Mouse (Mus musculus): ENCODE measurements around the gene Spn. TPM values are rescaled to one million over a fixed set of nuclear protein-coding genes. Genes with fewer than 3 reads are reported as not detected.
"Not testable (repeated sequence)": the region's sequence is repeated elsewhere in the genome, so short reads cannot be mapped to it uniquely, and the experiment has no call there.

Gene Spn
- polyA plus RNA-seq (2015; fragmentation: Nextera tagmentation; extraction: Ambion mirVana): 0.32 and 0.37 TPM in 2 replicates

DNA sequence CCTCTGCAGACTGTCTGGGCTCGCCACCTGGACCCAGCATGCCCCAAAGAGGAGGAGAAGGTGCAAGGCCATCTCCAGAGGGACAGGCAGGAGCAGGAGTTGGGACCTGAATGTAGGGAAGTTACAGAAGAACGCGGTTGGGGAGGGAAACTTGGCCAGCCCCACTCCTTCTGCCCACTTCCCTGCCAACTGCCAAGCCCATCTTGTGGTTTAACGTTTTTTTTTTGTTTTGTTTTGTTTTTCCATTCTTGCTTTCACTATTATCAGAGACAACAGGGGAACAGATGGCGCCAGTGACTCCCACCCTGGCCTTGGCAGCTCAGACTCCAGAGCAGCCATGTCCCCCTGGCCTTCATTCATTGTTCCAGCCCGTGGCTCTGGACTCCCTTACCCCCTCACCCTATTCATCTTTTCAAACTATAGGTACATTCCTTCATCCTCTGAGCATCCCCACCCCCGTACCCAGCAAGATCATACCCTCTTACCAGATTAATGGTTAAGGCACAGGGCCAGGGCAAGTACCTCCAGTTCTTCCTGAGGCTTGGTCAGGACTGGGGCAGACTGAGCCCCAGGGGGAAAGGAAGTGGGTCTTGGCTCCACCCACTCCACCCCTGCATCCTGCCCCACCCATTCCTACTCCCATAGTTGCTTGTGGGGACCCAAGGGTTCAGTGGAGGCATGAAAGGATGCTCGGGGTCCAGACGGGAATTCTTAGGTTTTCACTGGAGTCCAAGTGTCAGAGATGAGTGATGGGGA lies at the start of gene Spn:
TSS of gene Spn (minus strand) at position 562 of the 756 bp plus-strand sequence.
- H3K4me2 ChIP-seq: no peak within 1 kb of the TSS
- no peak within 1 kb of the TSS for H3K4me3 ChIP-seq (replicated peaks)
- 65% methylated on average over 9 of the region's 9 CpGs for WGBS
- no peaks in the 10 kb centered on the region for H3K36me3 ChIP-seq
- no peak within 1 kb of the TSS for H3K9ac ChIP-seq
- no peak within 1 kb of the TSS for H3K27ac ChIP-seq
- no peaks in the 10 kb centered on the region for H3K27me3 ChIP-seq
- H3K4me1 ChIP-seq: peaks cover 6% of the 10 kb centered on the region
- no peaks in the 10 kb centered on the region for H3K9me3 ChIP-seq (replicated peaks)
- no peak for ATAC-seq (replicated peaks; ENCODE audit: low FRiP score)

DNA sequence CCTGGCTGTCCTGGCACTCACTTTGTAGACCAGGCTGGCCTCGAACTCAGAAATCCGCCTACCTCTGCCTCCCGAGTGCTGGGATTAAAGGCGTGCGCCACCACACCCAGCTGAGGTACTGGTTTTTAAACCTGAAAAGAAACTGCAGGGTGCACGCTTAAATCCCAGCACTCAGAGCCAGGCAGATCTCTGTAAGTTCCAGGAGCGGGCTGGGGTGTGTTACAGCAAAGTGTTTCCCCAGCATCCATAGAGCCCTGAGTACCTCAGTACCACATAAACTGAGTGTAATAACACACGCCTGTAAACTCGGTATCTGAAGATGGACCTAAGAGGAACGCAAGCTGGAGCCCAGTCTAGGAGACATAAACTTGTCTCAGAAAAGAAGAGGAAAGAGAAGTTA lies 49.7 kb upstream of the Spn start:
- Histone ChIP-seq H3K4me3 (replicated peaks) (no peak overlapping the region), H3K9me3 (replicated peaks) (no peaks in the 10 kb centered on the region), H3K4me1 (no peaks in the 10 kb centered on the region; the same call in 1 of the 2 replicates), H3K9ac (no peak overlapping the region), H3K36me3 (peaks cover 14% of the 10 kb centered on the region), H3K27me3 (no peaks in the 10 kb centered on the region), H3K4me2 (no peak overlapping the region), H3K27ac (no peak overlapping the region)
- WGBS: 79% methylated on average over 10 of the region's 10 CpGs
- no peak for ATAC-seq (replicated peaks; ENCODE audit: low FRiP score)

DNA sequence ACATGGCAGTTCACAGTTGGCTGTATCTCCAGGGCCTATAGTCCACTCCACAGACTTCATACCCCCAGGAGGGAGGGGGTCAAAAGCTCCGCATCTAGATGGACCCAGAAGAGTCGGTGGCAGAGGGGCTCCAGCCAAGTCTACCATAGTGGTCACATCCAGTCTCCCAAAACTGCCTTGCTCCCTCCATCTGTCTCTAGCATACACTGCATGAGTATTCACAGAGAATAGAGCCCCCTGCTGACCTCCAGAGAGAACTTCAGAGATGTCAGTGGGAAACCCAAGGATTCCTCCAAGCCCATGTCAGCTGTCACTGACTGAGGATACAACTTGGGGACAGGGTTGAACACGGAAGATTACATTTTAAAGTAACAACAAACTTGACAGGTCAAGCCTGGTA lies 48.0 kb upstream of the Spn start:
- 74% methylated on average over 3 of the region's 3 CpGs for WGBS
- H3K9me3 ChIP-seq (replicated peaks): no peaks in the 10 kb centered on the region
- no peak overlapping the region for H3K27ac ChIP-seq
- 0 out of 2 replicates have a peak, but pooled peaks have one; percentile 22 for ATAC-seq (replicated peaks; ENCODE audit: low FRiP score)
- no peaks in the 10 kb centered on the region; the same call in 1 of the 2 replicates for H3K4me1 ChIP-seq
- H3K36me3 ChIP-seq: no peaks in the 10 kb centered on the region
- H3K4me2 ChIP-seq: no peak overlapping the region
- no peaks in the 10 kb centered on the region for H3K27me3 ChIP-seq
- no peak overlapping the region for H3K9ac ChIP-seq
- H3K4me3 ChIP-seq (replicated peaks): no peak overlapping the region

DNA sequence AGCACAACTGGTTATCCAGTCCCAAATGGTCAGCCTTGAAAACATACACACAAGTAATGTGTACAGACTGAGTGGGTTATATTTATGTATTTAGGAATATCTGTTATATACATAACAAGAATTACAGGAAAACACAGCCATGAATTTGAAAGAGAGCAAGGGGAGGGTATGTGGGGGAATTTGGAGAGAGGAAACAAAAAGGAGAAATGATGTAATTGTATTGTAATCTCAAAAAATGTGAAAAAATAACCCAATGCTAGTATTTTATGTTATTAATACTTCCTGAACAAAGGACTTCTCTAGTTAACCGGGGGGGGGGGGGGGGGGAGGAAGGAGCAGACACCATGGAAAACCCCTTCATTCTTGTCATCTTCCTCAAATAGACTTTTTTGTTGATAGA lies 47.1 kb upstream of the Spn start:
- ATAC-seq (replicated peaks; ENCODE audit: low FRiP score): no peak
- no peak overlapping the region for H3K4me2 ChIP-seq
- H3K4me3 ChIP-seq (replicated peaks): no peak overlapping the region
- H3K9ac ChIP-seq: no peak overlapping the region
- H3K27me3 ChIP-seq: no peaks in the 10 kb centered on the region
- WGBS: 69% methylated on average over 1 of the region's 1 CpGs
- no peaks in the 10 kb centered on the region for H3K9me3 ChIP-seq (replicated peaks)
- H3K27ac ChIP-seq: no peak overlapping the region
- no peaks in the 10 kb centered on the region for H3K36me3 ChIP-seq
- H3K4me1 ChIP-seq: no peaks in the 10 kb centered on the region; the same call in 1 of the 2 replicates

DNA sequence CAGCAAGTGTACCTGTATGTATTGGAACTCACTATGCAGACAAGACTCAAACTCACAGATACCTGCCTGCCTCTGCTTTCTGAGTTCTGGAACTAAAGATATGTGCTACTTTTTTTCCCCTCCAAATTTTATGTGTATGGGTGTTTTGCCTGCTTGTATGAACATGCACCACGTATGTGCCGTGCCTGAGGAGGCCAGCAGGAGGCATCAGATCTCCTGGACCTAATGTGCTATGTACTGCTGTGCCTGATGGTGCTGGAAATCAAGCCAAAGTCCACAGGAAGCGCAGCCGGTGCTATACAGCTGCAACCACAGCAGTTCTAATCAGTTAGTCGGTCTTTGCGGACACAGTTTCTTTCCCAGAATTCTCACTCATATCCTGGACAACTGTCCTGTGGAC lies 46.2 kb upstream of the Spn start:
- Histone ChIP-seq H3K27ac (no peak overlapping the region), H3K36me3 (no peaks in the 10 kb centered on the region), H3K4me1 (no peaks in the 10 kb centered on the region; the same call in 1 of the 2 replicates), H3K4me2 (no peak overlapping the region), H3K4me3 (replicated peaks) (no peak overlapping the region), H3K9ac (no peak overlapping the region), H3K9me3 (replicated peaks) (no peaks in the 10 kb centered on the region), H3K27me3 (no peaks in the 10 kb centered on the region)
- WGBS: 81% methylated on average over 6 of the region's 6 CpGs
- no peak for ATAC-seq (replicated peaks; ENCODE audit: low FRiP score)

DNA sequence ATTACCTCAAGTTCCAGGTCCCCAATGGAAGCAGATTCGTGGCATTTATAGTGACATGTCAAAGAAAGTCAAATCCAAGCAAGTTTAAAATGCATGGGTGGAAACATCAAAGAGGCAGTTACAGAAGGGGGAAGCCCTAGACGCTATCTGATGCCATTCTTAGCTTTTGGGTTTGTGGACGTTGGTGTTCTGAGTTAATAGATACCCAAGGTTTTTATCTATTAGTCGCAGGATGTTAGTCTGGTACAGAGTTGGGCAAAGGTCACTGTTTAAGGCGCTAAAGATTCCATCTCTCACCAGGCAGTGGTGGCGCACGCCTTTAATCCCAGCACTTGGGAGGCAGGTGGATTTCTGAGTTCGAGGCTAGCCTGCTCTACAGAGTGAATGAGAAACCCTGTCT lies 45.7 kb upstream of the Spn start:
- ATAC-seq (replicated peaks; ENCODE audit: low FRiP score): no peak

DNA sequence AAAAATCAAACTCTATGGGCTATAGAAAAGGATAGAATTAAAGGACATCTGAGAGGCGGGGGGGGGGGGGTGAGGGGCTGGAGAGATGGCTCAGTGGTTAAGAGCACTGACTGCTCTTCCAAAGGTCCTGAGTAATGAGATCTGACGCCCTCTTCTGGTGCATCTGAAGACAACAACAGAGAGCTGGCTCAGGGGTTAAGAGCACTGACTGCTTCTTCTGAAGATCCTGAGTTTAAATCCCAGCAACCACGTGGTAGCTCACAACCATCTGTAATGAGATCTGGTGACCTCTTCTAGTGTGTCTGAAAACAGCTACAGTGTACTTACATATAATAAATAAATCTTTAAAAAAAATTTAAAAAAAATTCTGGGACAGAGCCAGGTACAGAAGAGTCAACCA lies 44.1 kb upstream of the Spn start:
- not testable (repeated sequence) for H3K4me3 ChIP-seq (replicated peaks); ATAC-seq (replicated peaks; ENCODE audit: low FRiP score); H3K9ac ChIP-seq; H3K27me3 ChIP-seq; H3K4me2 ChIP-seq; H3K9me3 ChIP-seq (replicated peaks); H3K36me3 ChIP-seq; H3K27ac ChIP-seq; H3K4me1 ChIP-seq
- 35% methylated on average over 3 of the region's 3 CpGs for WGBS

More for the DNA sequence above, 45.7 kb upstream of the Spn start:
- Histone ChIP-seq H3K9ac (no peak overlapping the region), H3K9me3 (replicated peaks) (no peaks in the 10 kb centered on the region), H3K4me2 (no peak overlapping the region), H3K27me3 (no peaks in the 10 kb centered on the region), H3K4me1 (no peaks in the 10 kb centered on the region; the same call in 1 of the 2 replicates), H3K36me3 (no peaks in the 10 kb centered on the region), H3K4me3 (replicated peaks) (no peak overlapping the region), H3K27ac (no peak overlapping the region)
- 66% methylated on average over 8 of the region's 8 CpGs for WGBS

DNA sequence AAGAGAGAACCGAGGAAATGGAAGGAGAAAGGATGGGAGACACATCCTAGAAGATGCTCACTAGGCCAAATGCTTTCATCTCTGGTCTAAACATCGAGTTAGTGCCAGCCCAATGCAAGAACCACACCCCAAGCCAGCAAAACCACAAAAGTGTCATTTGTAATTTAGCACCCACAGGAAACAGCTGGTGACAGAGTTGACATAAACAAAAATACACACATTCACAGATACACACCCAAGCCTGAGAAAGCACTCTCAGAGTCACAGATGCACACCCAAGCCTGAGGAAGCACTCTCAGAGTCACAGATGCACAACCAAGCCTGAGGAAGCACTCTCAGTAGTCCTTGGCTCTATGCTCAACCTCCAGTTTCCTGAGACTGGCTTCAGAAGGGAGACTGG lies 43.2 kb upstream of the Spn start:
- H3K4me2 ChIP-seq: no peak overlapping the region
- WGBS: 67% methylated on average over 2 of the region's 2 CpGs
- no peak overlapping the region for H3K9ac ChIP-seq
- H3K4me3 ChIP-seq (replicated peaks): no peak overlapping the region
- H3K4me1 ChIP-seq: no peaks in the 10 kb centered on the region; the same call in 1 of the 2 replicates
- no peaks in the 10 kb centered on the region for H3K9me3 ChIP-seq (replicated peaks)
- H3K36me3 ChIP-seq: no peaks in the 10 kb centered on the region
- no peak for ATAC-seq (replicated peaks; ENCODE audit: low FRiP score)
- H3K27me3 ChIP-seq: no peaks in the 10 kb centered on the region
- no peak overlapping the region for H3K27ac ChIP-seq

DNA sequence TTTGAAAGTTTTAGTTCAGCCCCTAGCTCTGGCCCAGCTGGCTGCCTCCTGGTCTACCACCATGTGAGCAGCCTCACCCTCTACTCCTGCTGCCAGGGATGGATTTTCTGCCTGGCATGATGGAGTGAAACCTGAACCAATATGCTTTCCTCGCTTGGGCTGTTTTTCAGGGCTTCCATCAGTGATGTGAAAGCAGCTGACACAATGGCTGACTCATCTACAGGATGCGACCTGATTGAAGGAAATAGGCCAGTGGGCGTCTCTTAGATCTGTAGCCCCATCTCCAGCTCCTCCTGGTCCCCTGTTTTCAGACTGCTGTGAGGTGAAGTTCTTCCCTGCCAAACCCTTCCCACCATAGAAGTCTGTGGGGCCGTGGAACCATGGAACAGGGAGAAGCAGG lies 39.3 kb upstream of the Spn start:
- Histone ChIP-seq H3K4me2 (no peak overlapping the region), H3K4me3 (replicated peaks) (no peak overlapping the region), H3K27me3 (no peaks in the 10 kb centered on the region), H3K9me3 (replicated peaks) (peaks cover 4% of the 10 kb centered on the region; the same call in 1 of the 2 replicates), H3K4me1 (no peaks in the 10 kb centered on the region), H3K27ac (no peak overlapping the region), H3K9ac (no peak overlapping the region), H3K36me3 (no peaks in the 10 kb centered on the region)
- no peak for ATAC-seq (replicated peaks; ENCODE audit: low FRiP score)
- 69% methylated on average over 4 of the region's 4 CpGs for WGBS

DNA sequence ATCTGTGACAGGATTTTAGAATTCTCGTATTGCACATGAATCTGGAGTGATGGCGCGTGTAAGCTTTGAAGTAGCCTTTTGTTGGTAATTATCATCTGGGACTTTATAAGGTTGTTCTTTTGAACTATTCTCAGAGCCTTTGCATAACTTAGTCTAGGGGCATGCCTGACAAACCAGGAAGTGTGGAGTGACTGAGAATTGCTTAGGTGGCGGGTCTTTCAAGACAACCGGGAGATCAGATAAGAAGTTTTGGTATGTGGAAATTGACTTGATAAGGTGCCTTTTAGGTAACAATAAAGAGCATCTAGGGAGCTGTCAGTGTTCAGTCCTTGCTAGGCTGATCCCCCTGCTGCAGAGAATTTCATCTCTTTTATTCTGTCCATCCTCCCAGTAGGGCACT lies 28.9 kb upstream of the Spn start:
- no peak overlapping the region for H3K9ac ChIP-seq
- H3K4me1 ChIP-seq: no peaks in the 10 kb centered on the region
- H3K9me3 ChIP-seq (replicated peaks): no peaks in the 10 kb centered on the region
- H3K4me3 ChIP-seq (replicated peaks): no peak overlapping the region
- H3K36me3 ChIP-seq: no peaks in the 10 kb centered on the region
- 83% methylated on average over 5 of the region's 5 CpGs for WGBS
- H3K27me3 ChIP-seq: no peaks in the 10 kb centered on the region
- no peak for ATAC-seq (replicated peaks; ENCODE audit: low FRiP score)
- H3K27ac ChIP-seq: no peak overlapping the region
- H3K4me2 ChIP-seq: no peak overlapping the region

DNA sequence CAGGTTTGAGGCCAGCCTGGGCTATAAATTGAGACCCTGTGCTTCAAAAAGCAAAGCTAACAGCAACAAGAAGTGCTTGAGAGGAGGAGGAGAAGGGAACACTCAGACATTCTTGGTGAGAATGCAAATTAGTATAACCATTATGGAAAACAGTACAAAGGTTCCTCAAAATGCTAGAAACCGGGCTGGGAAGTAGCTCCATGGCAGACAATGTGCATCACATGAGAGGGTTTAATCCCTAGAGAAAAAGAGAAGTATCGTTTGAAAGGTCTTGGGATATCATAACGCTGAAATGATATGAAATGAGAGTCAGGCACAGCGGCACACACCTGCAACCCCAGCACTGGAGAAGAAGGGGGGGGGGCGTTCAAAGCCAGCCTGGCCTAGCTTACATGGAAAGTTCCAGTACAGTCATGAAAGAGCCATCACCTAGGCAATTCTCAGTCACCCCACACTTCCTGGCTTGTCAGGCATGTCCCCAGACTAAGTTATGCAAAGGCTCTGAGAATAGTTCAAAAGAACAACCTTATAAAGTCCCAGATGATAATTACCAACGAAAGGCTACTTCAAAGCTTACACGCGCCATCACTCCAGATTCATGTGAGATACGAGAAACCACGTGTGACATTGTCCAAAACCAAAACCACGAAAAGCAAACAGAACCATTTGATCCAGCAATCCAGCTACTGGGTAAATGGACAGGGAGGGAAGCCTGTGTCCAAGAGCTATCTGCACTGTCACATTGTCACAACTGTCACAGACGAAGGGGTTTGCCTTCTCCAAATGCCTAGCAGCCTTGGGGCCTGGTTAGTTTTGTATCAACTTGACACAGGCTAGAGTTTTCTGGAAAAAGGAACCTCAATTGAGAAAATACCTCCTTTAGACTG lies 28.2 kb upstream of the Spn start:
- 81% methylated on average over 12 of the region's 12 CpGs for WGBS

DNA sequence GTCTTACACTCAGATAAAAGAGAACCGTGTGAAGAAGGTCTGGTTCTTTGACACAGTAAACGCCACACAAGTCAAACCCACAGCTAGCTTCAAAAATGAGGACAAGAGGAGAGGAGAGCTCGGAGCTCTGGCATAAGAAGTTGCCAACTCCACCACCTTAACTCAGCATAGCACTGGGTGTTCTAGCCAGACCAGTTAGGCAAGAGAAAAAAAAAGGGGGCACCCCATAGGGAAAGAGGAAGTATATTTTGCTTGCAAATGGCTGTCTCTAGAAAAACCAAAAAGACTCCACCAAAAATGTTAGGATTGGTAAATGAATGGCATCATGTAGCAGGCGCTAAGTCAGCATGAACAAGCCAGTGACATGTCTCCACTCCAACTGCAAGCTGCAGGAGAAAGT lies 26.4 kb upstream of the Spn start:
- H3K9ac ChIP-seq: no peak overlapping the region
- WGBS: 90% methylated on average over 4 of the region's 4 CpGs
- no peak overlapping the region for H3K4me2 ChIP-seq
- H3K4me3 ChIP-seq (replicated peaks): no peak overlapping the region
- ATAC-seq (replicated peaks; ENCODE audit: low FRiP score): no peak
- no peaks in the 10 kb centered on the region for H3K9me3 ChIP-seq (replicated peaks)
- H3K27me3 ChIP-seq: no peaks in the 10 kb centered on the region
- no peaks in the 10 kb centered on the region for H3K4me1 ChIP-seq
- no peak overlapping the region for H3K27ac ChIP-seq
- H3K36me3 ChIP-seq: no peaks in the 10 kb centered on the region

More for the DNA sequence above, 28.2 kb upstream of the Spn start:
- no peak overlapping the region for H3K9ac ChIP-seq
- no peaks in the 10 kb centered on the region for H3K4me1 ChIP-seq
- H3K27ac ChIP-seq: no peak overlapping the region
- no peaks in the 10 kb centered on the region for H3K36me3 ChIP-seq
- no peaks in the 10 kb centered on the region for H3K9me3 ChIP-seq (replicated peaks)
- no peaks in the 10 kb centered on the region for H3K27me3 ChIP-seq
- no peak for ATAC-seq (replicated peaks; ENCODE audit: low FRiP score)
- H3K4me3 ChIP-seq (replicated peaks): no peak overlapping the region
- H3K4me2 ChIP-seq: no peak overlapping the region
